Mouse (Mus musculus): ENCODE results near the gene Mrfap1. TPM values are rescaled to one million over a fixed set of nuclear protein-coding genes. Genes with fewer than 3 reads are reported as not detected.

Mrfap1 gene
- polyA plus RNA-seq, 1 experiment = 92.4 TPM

GRCm38 (mm10) chr5:36819742-36820141 lies 23.2 kb upstream of the Mrfap1 start:
- Histone ChIP-seq H3K27ac (ENCODE audit: control insufficient read depth, insufficient read depth, low read length) (no peak overlapping the region), H3K4me3 (ENCODE audit: control insufficient read depth, insufficient read depth, low read length) (no peak overlapping the region), H3K4me1 (replicated peaks; ENCODE audit: control insufficient read depth, insufficient read depth, low read length) (no peaks in the 10 kb centered on the region), H3K36me3 (ENCODE audit: control insufficient read depth, insufficient read depth, low read length) (no peaks in the 10 kb centered on the region; the same call in 1 of the 2 replicates), H3K27me3 (ENCODE audit: control insufficient read depth, insufficient read depth, low read length) (no peaks in the 10 kb centered on the region)
- WGBS = 97% methylated on average over 5 of the region's 5 CpGs
- TF ChIP-seq POLR2A (IDR thresholded peaks at IDR 0.05; ENCODE audit: control insufficient read depth, extremely low read depth, insufficient read depth, low read length, poor library complexity) (no peak), CTCF (IDR thresholded peaks at IDR 0.05; ENCODE audit: borderline replicate concordance, control insufficient read depth, extremely low read depth, insufficient read depth, low read length, poor library complexity) (no peak)
- DNase-seq = no peak

GRCm38 (mm10) chr5:36817738-36818137 lies 21.2 kb upstream of the Mrfap1 start:
- Histone ChIP-seq H3K4me1 (replicated peaks; ENCODE audit: control insufficient read depth, insufficient read depth, low read length) (no peaks in the 10 kb centered on the region), H3K27me3 (ENCODE audit: control insufficient read depth, insufficient read depth, low read length) (no peaks in the 10 kb centered on the region), H3K36me3 (ENCODE audit: control insufficient read depth, insufficient read depth, low read length) (no peaks in the 10 kb centered on the region), H3K4me3 (ENCODE audit: control insufficient read depth, insufficient read depth, low read length) (no peak overlapping the region), H3K27ac (ENCODE audit: control insufficient read depth, insufficient read depth, low read length) (no peak overlapping the region)
- no peak for DNase-seq
- WGBS = 90% methylated on average over 3 of the region's 3 CpGs
- TF ChIP-seq POLR2A (IDR thresholded peaks at IDR 0.05; ENCODE audit: control insufficient read depth, extremely low read depth, insufficient read depth, low read length, poor library complexity) (no peak), CTCF (IDR thresholded peaks at IDR 0.05; ENCODE audit: borderline replicate concordance, control insufficient read depth, extremely low read depth, insufficient read depth, low read length, poor library complexity) (no peak)

GRCm38 (mm10) chr5:36814554-36814953 lies 18.0 kb upstream of the Mrfap1 start:
- DNase-seq = no peak
- WGBS = 76% methylated on average over 6 of the region's 6 CpGs
- H3K27me3 ChIP-seq (ENCODE audit: control insufficient read depth, insufficient read depth, low read length) = no peaks in the 10 kb centered on the region
- H3K4me3 ChIP-seq (ENCODE audit: control insufficient read depth, insufficient read depth, low read length) = no peak overlapping the region
- no peaks in the 10 kb centered on the region for H3K4me1 ChIP-seq (replicated peaks; ENCODE audit: control insufficient read depth, insufficient read depth, low read length)
- no peak overlapping the region for H3K27ac ChIP-seq (ENCODE audit: control insufficient read depth, insufficient read depth, low read length)
- no peaks in the 10 kb centered on the region for H3K36me3 ChIP-seq (ENCODE audit: control insufficient read depth, insufficient read depth, low read length)
- no peak for TF ChIP-seq CTCF (IDR thresholded peaks at IDR 0.05; ENCODE audit: borderline replicate concordance, control insufficient read depth, extremely low read depth, insufficient read depth, low read length, poor library complexity)
- no peak for TF ChIP-seq POLR2A (IDR thresholded peaks at IDR 0.05; ENCODE audit: control insufficient read depth, extremely low read depth, insufficient read depth, low read length, poor library complexity)

GRCm38 (mm10) chr5:36811413-36811812 lies 14.8 kb upstream of the Mrfap1 start:
- TF ChIP-seq CTCF (IDR thresholded peaks at IDR 0.05; ENCODE audit: borderline replicate concordance, control insufficient read depth, extremely low read depth, insufficient read depth, low read length, poor library complexity) (peak; percentile 66; the same call in 1 of the 2 replicates), POLR2A (IDR thresholded peaks at IDR 0.05; ENCODE audit: control insufficient read depth, extremely low read depth, insufficient read depth, low read length, poor library complexity) (no peak)
- H3K4me1 ChIP-seq (replicated peaks; ENCODE audit: control insufficient read depth, insufficient read depth, low read length) = no peaks in the 10 kb centered on the region
- no peaks in the 10 kb centered on the region for H3K36me3 ChIP-seq (ENCODE audit: control insufficient read depth, insufficient read depth, low read length)
- 27% methylated on average over 3 of the region's 3 CpGs for WGBS
- no peak overlapping the region for H3K27ac ChIP-seq (ENCODE audit: control insufficient read depth, insufficient read depth, low read length)
- peak; percentile 65 for DNase-seq
- H3K27me3 ChIP-seq (ENCODE audit: control insufficient read depth, insufficient read depth, low read length) = no peaks in the 10 kb centered on the region
- no peak overlapping the region for H3K4me3 ChIP-seq (ENCODE audit: control insufficient read depth, insufficient read depth, low read length)

- H3K36me3 ChIP-seq (ENCODE audit: control insufficient read depth, insufficient read depth, low read length) = no peaks in the 10 kb centered on the region
These were observed 14.1 kb upstream of the Mrfap1 start for GRCm38 (mm10) chr5:36810634-36811033.

GRCm38 (mm10) chr5:36809123-36809522 lies 12.6 kb upstream of the Mrfap1 start:
- H3K36me3 ChIP-seq (ENCODE audit: control insufficient read depth, insufficient read depth, low read length) = no peaks in the 10 kb centered on the region
- no peak for DNase-seq

More at GRCm38 (mm10) chr5:36810634-36811033, 14.1 kb upstream of the Mrfap1 start:
- Histone ChIP-seq H3K27ac (ENCODE audit: control insufficient read depth, insufficient read depth, low read length) (no peak overlapping the region), H3K4me1 (replicated peaks; ENCODE audit: control insufficient read depth, insufficient read depth, low read length) (no peaks in the 10 kb centered on the region), H3K4me3 (ENCODE audit: control insufficient read depth, insufficient read depth, low read length) (no peak overlapping the region), H3K27me3 (ENCODE audit: control insufficient read depth, insufficient read depth, low read length) (no peaks in the 10 kb centered on the region)
- TF ChIP-seq POLR2A (IDR thresholded peaks at IDR 0.05; ENCODE audit: control insufficient read depth, extremely low read depth, insufficient read depth, low read length, poor library complexity) (no peak), CTCF (IDR thresholded peaks at IDR 0.05; ENCODE audit: borderline replicate concordance, control insufficient read depth, extremely low read depth, insufficient read depth, low read length, poor library complexity) (no peak)
- 95% methylated on average over 3 of the region's 3 CpGs for WGBS
- DNase-seq = no peak

GRCm38 (mm10) chr5:36807106-36807505 lies 10.5 kb upstream of the Mrfap1 start:
- WGBS = 78% methylated on average over 5 of the region's 5 CpGs
- DNase-seq = no peak

More at GRCm38 (mm10) chr5:36809123-36809522, 12.6 kb upstream of the Mrfap1 start:
- Histone ChIP-seq H3K27ac (ENCODE audit: control insufficient read depth, insufficient read depth, low read length) (no peak overlapping the region), H3K4me3 (ENCODE audit: control insufficient read depth, insufficient read depth, low read length) (no peak overlapping the region), H3K27me3 (ENCODE audit: control insufficient read depth, insufficient read depth, low read length) (no peaks in the 10 kb centered on the region), H3K4me1 (replicated peaks; ENCODE audit: control insufficient read depth, insufficient read depth, low read length) (no peaks in the 10 kb centered on the region)
- TF ChIP-seq POLR2A (IDR thresholded peaks at IDR 0.05; ENCODE audit: control insufficient read depth, extremely low read depth, insufficient read depth, low read length, poor library complexity) = no peak
- TF ChIP-seq CTCF (IDR thresholded peaks at IDR 0.05; ENCODE audit: borderline replicate concordance, control insufficient read depth, extremely low read depth, insufficient read depth, low read length, poor library complexity) = no peak
- WGBS = 96% methylated on average over 7 of the region's 7 CpGs

More at GRCm38 (mm10) chr5:36807106-36807505, 10.5 kb upstream of the Mrfap1 start:
- Histone ChIP-seq H3K4me1 (replicated peaks; ENCODE audit: control insufficient read depth, insufficient read depth, low read length) (no peaks in the 10 kb centered on the region), H3K27ac (ENCODE audit: control insufficient read depth, insufficient read depth, low read length) (no peak overlapping the region), H3K27me3 (ENCODE audit: control insufficient read depth, insufficient read depth, low read length) (no peaks in the 10 kb centered on the region), H3K4me3 (ENCODE audit: control insufficient read depth, insufficient read depth, low read length) (no peak overlapping the region), H3K36me3 (ENCODE audit: control insufficient read depth, insufficient read depth, low read length) (no peaks in the 10 kb centered on the region)
- TF ChIP-seq CTCF (IDR thresholded peaks at IDR 0.05; ENCODE audit: borderline replicate concordance, control insufficient read depth, extremely low read depth, insufficient read depth, low read length, poor library complexity) (no peak), POLR2A (IDR thresholded peaks at IDR 0.05; ENCODE audit: control insufficient read depth, extremely low read depth, insufficient read depth, low read length, poor library complexity) (no peak)

Data from thymus, adult 2 months (tissue).